Mouse (Mus musculus) stomach, postnatal 0 days (tissue): ENCODE measurements at regions not wholly inside any gene's neighbourhood (a gene's known extent, or its start where the extent isn't known, plus 50 kb on each side); places are given as distances from the start of the nearest gene placed in this dataset.
A peak's percentile ranks its signal among the peaks of the same experiment; 100 is the strongest.

ENCODE experiments used
- ATAC-seq: fragments of 200-750 bp; cut with Nextera tagmentation; 2 replicates; pipeline ENCODE4 v1.8.0; 2017; ENCODE audit not compliant: low FRiP score, low TSS enrichment
- DNase-seq: peaks from one replicate; pipeline ENCODE4 v3.0.0-alpha.2; 2016; ENCODE audit warnings: low spot score
- H3K27ac ChIP-seq: fragments of 300-500 bp; sonication (generic); replicated peaks from 2 replicates; pipeline ENCODE4 v1.5.1; 2014; ENCODE audit warnings: mild to moderate bottlenecking, control low read depth
- H3K27me3 ChIP-seq: fragments of 300-500 bp; sonication (generic); 2 replicates; pipeline ENCODE4 v1.6.1; 2014; ENCODE audit warnings: low read length; ENCODE audit not compliant: control insufficient read depth, insufficient read depth
- H3K36me3 ChIP-seq: fragments of 300-500 bp; sonication (generic); 2 replicates; pipeline ENCODE4 v1.6.1; 2014; ENCODE audit warnings: low read length, mixed read lengths; ENCODE audit not compliant: control insufficient read depth, insufficient read depth
- H3K4me1 ChIP-seq: fragments of 300-500 bp; sonication (generic); replicated peaks from 2 replicates; pipeline ENCODE4 v1.6.1; 2014; ENCODE audit warnings: antibody characterized with exemption; ENCODE audit not compliant: control insufficient read depth, insufficient read depth
- H3K4me2 ChIP-seq: fragments of 300-500 bp; sonication (generic); replicated peaks from 2 replicates; pipeline ENCODE4 v1.6.1; 2014; ENCODE audit warnings: low read depth, mild to moderate bottlenecking, control low read depth, moderate library complexity
- H3K4me3 ChIP-seq: fragments of 300-500 bp; sonication (generic); 2 replicates; pipeline ENCODE4 v1.5.1; 2014; ENCODE audit warnings: low read depth, low read length, control low read depth
- H3K9ac ChIP-seq: fragments of 300-500 bp; sonication (generic); 2 replicates; pipeline ENCODE4 v1.6.1; 2014; ENCODE audit warnings: mild to moderate bottlenecking, low read length, control low read depth, mixed read lengths
- H3K9me3 ChIP-seq: fragments of 300-500 bp; sonication (generic); 2 replicates; pipeline ENCODE4 v1.6.1; 2016; ENCODE audit warnings: low read length; ENCODE audit not compliant: control insufficient read depth
- CTCF ChIP-seq: IDR thresholded peaks from 2 replicates; pipeline ENCODE4 v1.5.1; 2016; ENCODE audit warnings: antibody characterized with exemption, low read depth, mild to moderate bottlenecking, moderate library complexity
- EP300 ChIP-seq: optimal IDR thresholded peaks from 2 replicates; pipeline ENCODE3; 2016; ENCODE audit warnings: antibody characterized with exemption
- WGBS: fragments of 180-500 bp; shearing (Covaris S2); extraction: QIAGEN DNeasy Blood & Tissue Kit; methylation state at CpG from one replicate; pipeline ENCODE4 v1.1.7; 2014; 5-methylcytosine and 5-hydroxymethylcytosine counted together

GRCm38 (mm10) chr9:23037513-23037914 lies 185.4 kb upstream of the Bmper start:
- DNase-seq = no peak
- WGBS = 61% methylated on average over 9 of the region's 9 CpGs
- Histone ChIP-seq H3K36me3 (no peaks in the 10 kb centered on the region), H3K27me3 (no peaks in the 10 kb centered on the region), H3K4me2 (no peak overlapping the region), H3K9ac (no peak overlapping the region), H3K4me1 (no peaks in the 10 kb centered on the region), H3K9me3 (no peaks in the 10 kb centered on the region), H3K27ac (no peak overlapping the region), H3K4me3 (no peak overlapping the region)
- TF ChIP-seq EP300 = no peak
- no peak for TF ChIP-seq CTCF
- no peak for ATAC-seq

GRCm38 (mm10) chr9:23039588-23039987 lies 183.3 kb upstream of the Bmper start:
- Histone ChIP-seq H3K4me1 (no peaks in the 10 kb centered on the region), H3K9ac (no peak overlapping the region), H3K27me3 (no peaks in the 10 kb centered on the region), H3K9me3 (no peaks in the 10 kb centered on the region), H3K4me3 (no peak overlapping the region), H3K27ac (no peak overlapping the region), H3K4me2 (no peak overlapping the region), H3K36me3 (no peaks in the 10 kb centered on the region)
- TF ChIP-seq EP300 (no peak), CTCF (no peak)
- WGBS = 87% methylated on average over 6 of the region's 6 CpGs
- ATAC-seq = no peak
- DNase-seq = no peak

GRCm38 (mm10) chr9:23041025-23041424 lies 181.9 kb upstream of the Bmper start:
- no peak for ATAC-seq
- Histone ChIP-seq H3K4me2 (no peak overlapping the region), H3K36me3 (no peaks in the 10 kb centered on the region), H3K9me3 (no peaks in the 10 kb centered on the region), H3K9ac (no peak overlapping the region), H3K4me1 (no peaks in the 10 kb centered on the region), H3K4me3 (no peak overlapping the region), H3K27me3 (no peaks in the 10 kb centered on the region), H3K27ac (no peak overlapping the region)
- TF ChIP-seq CTCF (no peak), EP300 (no peak)
- WGBS = 42% methylated on average over 5 of the region's 5 CpGs
- DNase-seq = no peak

GRCm38 (mm10) chr9:23041537-23042472 lies 181.1 kb upstream of the Bmper start:
- H3K27ac ChIP-seq = no peak overlapping the region

GRCm38 (mm10) chr9:23043006-23043405 lies 179.9 kb upstream of the Bmper start:
- Histone ChIP-seq H3K36me3 (no peaks in the 10 kb centered on the region), H3K4me2 (no peak overlapping the region), H3K4me1 (no peaks in the 10 kb centered on the region), H3K27me3 (no peaks in the 10 kb centered on the region), H3K9me3 (no peaks in the 10 kb centered on the region), H3K27ac (no peak overlapping the region), H3K9ac (no peak overlapping the region), H3K4me3 (no peak overlapping the region)
- TF ChIP-seq CTCF (no peak), EP300 (no peak)
- DNase-seq (no peak), ATAC-seq (no peak)
- WGBS = 75% methylated on average over 4 of the region's 4 CpGs

More at GRCm38 (mm10) chr9:23041537-23042472, 181.1 kb upstream of the Bmper start:
- Histone ChIP-seq H3K4me1 (no peaks in the 10 kb centered on the region), H3K27me3 (no peaks in the 10 kb centered on the region), H3K9ac (no peak overlapping the region), H3K4me3 (no peak overlapping the region), H3K36me3 (no peaks in the 10 kb centered on the region), H3K4me2 (no peak overlapping the region), H3K9me3 (no peaks in the 10 kb centered on the region)
- TF ChIP-seq CTCF (no peak), EP300 (no peak)
- WGBS = 44% methylated on average over 22 of the region's 22 CpGs
- ATAC-seq (peak; percentile 51; the same call in 1 of the 2 replicates), DNase-seq (peak; percentile 37)

GRCm38 (mm10) chr9:23045486-23045885 lies 177.4 kb upstream of the Bmper start:
- Histone ChIP-seq H3K27ac (no peak overlapping the region), H3K4me1 (no peaks in the 10 kb centered on the region), H3K9ac (no peak overlapping the region), H3K9me3 (no peaks in the 10 kb centered on the region), H3K4me2 (no peak overlapping the region), H3K36me3 (no peaks in the 10 kb centered on the region), H3K27me3 (no peaks in the 10 kb centered on the region), H3K4me3 (no peak overlapping the region)
- TF ChIP-seq CTCF = no peak
- no peak for TF ChIP-seq EP300
- ATAC-seq (no peak), DNase-seq (no peak)
- 25% methylated on average over 2 of the region's 2 CpGs for WGBS
